Mouse (Mus musculus) bone marrow, adult 2 months (tissue): ENCODE measurements around the gene Iqck. TPM values are rescaled to one million over a fixed set of nuclear protein-coding genes. Genes with fewer than 3 reads are reported as not detected.

Source experiments
- H3K27ac ChIP-seq: fragments of 200-500 bp; 2 replicates; pipeline ENCODE4 v1.5.1; 2012; ENCODE audit warnings: low read depth, mild to moderate bottlenecking, control low read depth, inconsistent platforms, low read length; ENCODE audit not compliant: control insufficient read depth, poor library complexity, insufficient read depth
- H3K4me1 ChIP-seq: fragments of 200-500 bp; 2 replicates; pipeline ENCODE4 v1.6.1; 2011; ENCODE audit warnings: low read length; ENCODE audit not compliant: control insufficient read depth, insufficient read depth
- H3K4me3 ChIP-seq: fragments of 200-500 bp; replicated peaks from 2 replicates; pipeline ENCODE3; 2011; ENCODE audit warnings: mild to moderate bottlenecking, low read depth, low read length, control low read depth; ENCODE audit not compliant: control insufficient read depth
- CTCF ChIP-seq: fragments of 200-500 bp; IDR thresholded peaks from 2 replicates; pipeline ENCODE4 v1.5.1; 2011; ENCODE audit warnings: low read length, control low read depth; ENCODE audit not compliant: control insufficient read depth, insufficient read depth
- POLR2A ChIP-seq: fragments of 200-500 bp; IDR thresholded peaks from 2 replicates; pipeline ENCODE4 v1.6.1; 2011; ENCODE audit warnings: low read depth, mild to moderate bottlenecking, control low read depth, low read length, borderline replicate concordance; ENCODE audit not compliant: control insufficient read depth
- WGBS: fragments of 180-500 bp; shearing (Covaris S2); methylation state at CpG from one replicate; pipeline ENCODE4 v1.1.7; 2018; 5-methylcytosine and 5-hydroxymethylcytosine counted together
- polyA plus RNA-seq: library from polyadenylated mRNA; stranded (reverse); fragments of >200 nt; gene quantifications from 2 replicates; pipeline ENCODE4 v1.2.4, GENCODE M21; 2011; ENCODE audit warnings: low replicate concordance; ENCODE audit not compliant: missing spikeins, insufficient read depth, insufficient read length

The Iqck gene
- polyA plus RNA-seq, 1 experiment: not detected

- Histone ChIP-seq H3K27ac (no peak overlapping the region), H3K4me1 (no peaks in the 10 kb centered on the region; the same call in 1 of the 2 replicates), H3K4me3 (no peak overlapping the region)
- WGBS: 45% methylated on average over 10 of the region's 10 CpGs
- TF ChIP-seq CTCF (no peak), POLR2A (no peak)
Measured at GRCm38 (mm10) chr7:118895469-118896450, 40.2 kb downstream of the Iqck start.

GRCm38 (mm10) chr7:118898063-118898462, 42.5 kb downstream of the Iqck start:
- no peak overlapping the region for H3K4me3 ChIP-seq
- no peak for TF ChIP-seq CTCF
- no peak for TF ChIP-seq POLR2A
- H3K27ac ChIP-seq: no peak overlapping the region
- H3K4me1 ChIP-seq: no peaks in the 10 kb centered on the region; the same call in 1 of the 2 replicates

GRCm38 (mm10) chr7:118900090-118900489, 44.5 kb downstream of the Iqck start:
- no peaks in the 10 kb centered on the region; the same call in 1 of the 2 replicates for H3K4me1 ChIP-seq
- TF ChIP-seq CTCF (no peak), POLR2A (no peak)
- H3K27ac ChIP-seq: no peak overlapping the region
- WGBS: 70% methylated on average over 2 of the region's 2 CpGs
- H3K4me3 ChIP-seq: no peak overlapping the region

GRCm38 (mm10) chr7:118902944-118903343, 47.4 kb downstream of the Iqck start:
- TF ChIP-seq POLR2A: no peak
- no peak for TF ChIP-seq CTCF
- H3K4me3 ChIP-seq: no peak overlapping the region
- 0 out of 2 replicates have a peak overlapping the region, but pooled peaks have one; percentile 3 for H3K27ac ChIP-seq
- no peaks in the 10 kb centered on the region for H3K4me1 ChIP-seq
- 28% methylated on average over 13 of the region's 13 CpGs for WGBS

GRCm38 (mm10) chr7:118903879-118904278, 48.3 kb downstream of the Iqck start:
- 64% methylated on average over 9 of the region's 9 CpGs for WGBS
- Histone ChIP-seq H3K4me3 (no peak overlapping the region), H3K27ac (no peak overlapping the region)

GRCm38 (mm10) chr7:118904530-118904929, 49.0 kb downstream of the Iqck start:
- TF ChIP-seq POLR2A: no peak
- no peak for TF ChIP-seq CTCF
- Histone ChIP-seq H3K4me1 (no peaks in the 10 kb centered on the region), H3K4me3 (no peak overlapping the region), H3K27ac (no peak overlapping the region)
- whole genome bisulfite sequencing: 80% methylated on average over 4 of the region's 4 CpGs

More at GRCm38 (mm10) chr7:118903879-118904278, 48.3 kb downstream of the Iqck start:
- no peaks in the 10 kb centered on the region for H3K4me1 ChIP-seq
- TF ChIP-seq POLR2A (no peak), CTCF (no peak)

- WGBS: 79% methylated on average over 8 of the region's 8 CpGs
- Histone ChIP-seq H3K27ac (no peak overlapping the region), H3K4me3 (no peak overlapping the region), H3K4me1 (no peaks in the 10 kb centered on the region)
- TF ChIP-seq POLR2A (no peak), CTCF (no peak)
Measured at GRCm38 (mm10) chr7:118908961-118909515, 53.5 kb downstream of the Iqck start.

- Histone ChIP-seq H3K4me1 (no peaks in the 10 kb centered on the region), H3K4me3 (no peak overlapping the region), H3K27ac (no peak overlapping the region)
- WGBS: 83% methylated on average over 2 of the region's 2 CpGs
- no peak for TF ChIP-seq POLR2A
- TF ChIP-seq CTCF: no peak
Measured at GRCm38 (mm10) chr7:118910464-118910863, 54.9 kb downstream of the Iqck start.
